Mouse (Mus musculus) cerebellum, postnatal 14 days (tissue): ENCODE measurements around the gene Dgcr2.
A peak's percentile ranks its signal among the peaks of the same experiment; 100 is the strongest.

Source experiments
- DNase-seq, 2 experiments: peaks; one replicate each; pipeline ENCODE4 v3.0.0; 2021; ENCODE audit warnings: mixed read lengths in 2 of 2

The Dgcr2 gene

DNA sequence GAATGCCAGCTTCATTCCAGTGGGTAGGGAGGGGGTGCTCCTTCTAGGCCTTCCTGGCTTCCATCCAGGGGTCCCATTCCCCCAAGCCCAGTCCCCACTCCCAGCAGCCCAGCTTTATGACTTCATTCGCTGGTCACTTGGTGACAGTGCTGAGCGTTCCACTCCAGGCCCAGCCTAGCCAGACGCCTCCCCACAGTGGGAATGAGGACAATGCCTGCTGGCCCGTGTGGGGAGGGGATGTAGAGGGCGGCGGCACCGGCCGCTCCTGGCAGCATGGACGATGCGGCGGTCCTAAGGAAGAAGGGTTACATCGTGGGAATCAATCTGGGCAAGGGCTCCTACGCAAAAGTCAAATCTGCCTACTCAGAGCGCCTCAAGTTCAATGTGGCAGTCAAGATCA, at the start of gene Dgcr2, which contains the start of gene Tssk2:
Gene Dgcr2, minus strand, starts transcription at position 101 of the 400 bp plus-strand sequence.
Gene Tssk2, plus strand, starts transcription at position 176 of the 400 bp plus-strand sequence.
- DNase-seq, result no peak

DNA sequence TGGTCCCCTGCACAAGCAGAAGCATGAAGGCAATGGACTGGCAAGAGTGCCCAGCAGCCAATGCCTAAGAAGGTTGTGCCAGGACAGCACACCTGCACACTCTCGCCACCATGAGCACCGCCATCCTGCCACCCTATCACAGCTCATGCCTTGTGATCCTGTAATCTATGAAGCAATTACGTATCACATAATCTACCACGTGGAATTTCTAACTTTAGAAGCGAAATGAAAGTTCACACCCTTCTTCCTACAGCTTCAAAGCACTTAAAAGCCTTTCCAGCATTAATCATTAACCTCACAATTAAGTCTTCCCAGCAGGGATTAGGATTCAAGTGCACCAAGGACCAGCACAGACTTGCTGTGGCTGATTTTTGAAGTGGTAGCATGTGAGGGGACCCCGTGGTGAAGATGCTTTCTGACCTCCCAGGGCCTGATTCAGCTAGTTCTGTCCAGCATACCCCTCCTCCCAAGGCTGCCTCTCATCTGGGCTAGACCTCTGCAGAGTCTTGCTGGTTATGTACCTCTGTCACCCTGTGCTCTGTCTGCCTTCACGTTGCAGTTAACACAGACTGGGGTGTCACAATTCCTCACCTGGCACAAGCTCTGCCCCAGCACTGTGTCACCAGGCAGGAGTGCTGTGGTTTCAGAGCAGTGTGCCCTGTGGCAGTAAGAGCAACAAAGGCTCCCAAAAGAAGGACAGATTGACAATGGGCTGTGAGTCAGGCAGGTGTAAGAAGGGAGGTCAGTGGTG, 46.9 kb upstream of the Dgcr2 start:
- DNase-seq, result no peak

DNA sequence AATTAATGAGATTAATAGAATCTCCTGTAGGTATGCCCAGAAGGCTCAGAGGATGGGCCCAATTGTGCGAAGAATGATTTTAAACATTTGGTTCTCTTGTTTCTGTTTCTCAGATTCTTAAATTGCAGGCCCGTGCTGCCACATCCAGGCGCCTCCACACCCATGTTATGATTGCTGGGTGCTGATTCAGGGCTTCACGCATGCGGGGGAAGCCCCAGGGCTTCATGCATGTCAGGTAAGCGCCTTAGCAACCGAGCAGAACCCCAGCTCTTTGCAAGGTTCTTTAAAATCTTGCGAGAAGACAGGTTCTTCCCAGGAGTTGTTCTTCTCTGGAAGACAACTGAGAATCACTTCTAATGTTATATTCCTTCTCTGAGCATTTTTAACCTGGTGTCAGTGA, 45.1 kb upstream of the Dgcr2 start:
- DNase-seq, result no peak

DNA sequence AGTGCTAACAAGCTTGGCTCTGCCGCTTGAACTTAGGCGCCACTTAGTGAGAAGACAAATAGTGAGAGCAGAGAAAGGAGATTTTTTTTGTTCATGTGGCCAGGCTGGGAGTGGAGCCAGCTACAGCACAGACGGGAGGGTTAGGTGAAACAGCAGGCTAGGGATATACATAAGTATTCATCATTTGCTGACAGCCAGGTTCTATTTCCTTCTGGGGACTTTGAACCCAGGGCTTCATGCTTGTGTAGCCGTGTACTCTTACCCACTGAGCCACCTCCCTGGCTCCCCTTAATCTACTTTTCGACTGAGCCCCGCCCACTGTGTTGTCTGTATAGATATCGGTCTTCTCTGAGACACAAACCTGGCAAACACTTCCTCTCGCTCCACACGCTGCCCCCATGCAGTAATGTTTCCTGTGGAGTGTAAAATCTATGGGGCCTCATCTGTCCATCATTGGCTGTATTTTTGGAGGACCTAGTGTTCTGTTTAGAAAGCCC, 40.9 kb upstream of the Dgcr2 start:
- no peak for DNase-seq

DNA sequence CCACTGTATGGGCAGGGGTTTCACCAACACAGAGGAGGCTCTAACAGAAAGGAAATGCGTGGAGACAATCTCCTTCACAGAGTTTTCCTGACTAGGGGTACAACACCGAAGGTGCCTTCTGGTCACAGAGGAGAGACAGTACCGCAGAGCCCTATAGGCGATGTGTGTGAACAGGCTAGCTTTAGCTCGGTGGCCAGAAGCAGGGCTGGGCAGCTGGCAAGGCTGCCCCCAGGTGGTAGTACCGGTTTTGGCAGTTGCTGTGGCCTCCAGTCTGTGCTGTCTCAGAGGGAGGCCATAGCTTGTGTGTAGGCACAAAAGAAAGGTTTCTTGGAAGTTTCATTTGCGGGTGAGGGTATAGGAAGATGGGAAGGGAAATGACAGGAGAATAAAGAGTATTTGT, 40.5 kb upstream of the Dgcr2 start:
- DNase-seq, result peak; percentile 68 to 75

DNA sequence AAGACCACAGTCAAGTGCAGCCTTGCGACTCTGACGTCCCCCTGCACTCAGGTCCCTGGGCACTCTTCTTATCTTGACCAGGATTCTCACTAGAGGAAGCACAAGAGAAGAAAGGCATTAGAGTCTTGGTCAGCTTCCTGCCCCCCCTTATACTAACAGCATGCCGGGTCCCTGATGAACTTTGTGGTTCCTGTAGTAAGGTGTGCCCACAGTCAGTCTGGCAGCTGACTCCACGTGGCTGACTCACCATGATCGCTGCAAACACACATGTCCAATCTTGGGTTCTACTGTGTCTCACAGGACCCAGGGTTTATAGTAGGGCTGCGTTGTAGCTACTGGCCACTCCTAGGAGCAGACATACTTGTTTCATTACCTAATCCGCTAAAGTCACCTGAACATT, 39.8 kb upstream of the Dgcr2 start:
- no peak for DNase-seq

DNA sequence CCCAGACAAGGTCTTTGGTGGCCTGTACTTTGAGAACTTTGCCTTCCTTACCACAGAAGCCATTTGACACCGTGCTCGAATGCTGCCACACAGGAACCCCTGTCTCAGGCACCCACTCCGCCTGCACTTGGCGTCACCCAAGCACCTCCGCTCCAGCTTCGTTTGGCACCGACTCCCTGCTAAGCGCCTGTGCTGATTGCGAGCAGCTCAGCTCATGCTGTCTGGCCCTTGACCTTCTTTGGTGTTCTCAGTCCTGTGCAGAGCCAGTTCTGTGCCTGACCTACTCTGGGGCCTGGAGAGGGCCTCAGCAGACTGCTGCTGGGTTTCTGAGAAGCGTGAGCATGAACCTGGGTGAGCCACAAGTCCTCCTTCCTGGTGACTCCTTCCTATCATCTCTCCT, 38.4 kb upstream of the Dgcr2 start:
- DNase-seq, result no peak

DNA sequence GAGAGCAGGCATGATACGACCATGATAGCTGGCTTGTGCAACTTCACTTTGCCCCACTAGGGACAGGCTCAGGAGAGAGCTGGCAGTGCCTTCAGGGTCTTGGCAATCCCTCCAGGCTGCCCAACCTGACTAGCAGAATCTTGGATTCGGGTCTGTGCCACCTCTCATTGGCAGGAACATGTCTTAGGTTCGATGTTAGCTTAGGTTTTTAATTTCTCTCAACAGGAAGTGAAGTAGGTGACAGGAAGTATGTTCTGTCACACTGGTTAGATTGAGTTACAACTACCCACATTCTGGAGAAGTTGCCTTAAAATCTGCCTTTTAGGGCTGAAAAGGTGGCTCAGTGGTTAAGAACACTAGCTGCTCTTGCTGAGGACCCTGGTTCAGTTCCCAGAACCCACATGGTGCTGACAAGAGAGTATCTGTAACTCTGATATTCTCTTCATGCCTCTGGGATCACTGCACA, 36.1 kb upstream of the Dgcr2 start:
- no peak for DNase-seq

DNA sequence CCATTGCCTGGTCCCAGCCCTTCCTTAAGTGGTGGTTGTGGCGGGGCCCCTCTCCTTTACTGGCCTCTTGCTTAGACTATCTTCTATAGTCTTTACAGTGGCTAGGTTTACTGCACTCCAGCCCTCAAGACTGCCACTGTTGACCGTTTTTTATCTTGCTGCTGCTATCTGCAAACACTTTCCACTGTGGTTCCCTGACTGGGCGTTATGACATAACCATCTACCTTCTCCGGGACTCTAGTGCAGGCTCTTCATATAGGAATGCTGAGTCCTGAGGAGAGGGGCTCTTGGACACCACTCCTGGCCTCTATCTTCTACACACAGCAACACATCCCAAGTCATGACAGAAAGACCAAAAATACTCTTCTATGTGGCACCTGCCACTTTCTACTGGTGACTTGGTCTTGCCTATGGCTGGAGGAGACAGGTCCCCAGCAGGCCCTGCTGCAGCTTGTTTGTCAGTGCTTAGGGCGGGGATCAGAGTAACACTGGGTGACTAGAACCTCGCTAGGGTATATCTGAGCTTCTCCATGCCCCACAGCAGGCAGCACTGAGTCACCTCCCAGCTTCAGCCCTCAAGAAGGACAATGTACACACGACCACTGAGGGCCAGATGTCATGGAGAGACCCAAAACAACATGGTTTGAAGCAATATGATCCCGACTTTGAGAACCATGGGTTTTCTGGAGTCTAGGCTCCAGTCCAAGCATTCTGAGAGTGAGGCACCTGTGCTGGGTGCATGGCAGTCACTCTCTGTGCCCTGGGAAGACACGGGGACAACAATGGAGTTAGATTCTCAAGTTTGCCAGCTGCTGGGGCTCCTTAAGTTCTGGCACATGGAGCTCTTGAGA, 35.5 kb upstream of the Dgcr2 start:
- no peak for DNase-seq

DNA sequence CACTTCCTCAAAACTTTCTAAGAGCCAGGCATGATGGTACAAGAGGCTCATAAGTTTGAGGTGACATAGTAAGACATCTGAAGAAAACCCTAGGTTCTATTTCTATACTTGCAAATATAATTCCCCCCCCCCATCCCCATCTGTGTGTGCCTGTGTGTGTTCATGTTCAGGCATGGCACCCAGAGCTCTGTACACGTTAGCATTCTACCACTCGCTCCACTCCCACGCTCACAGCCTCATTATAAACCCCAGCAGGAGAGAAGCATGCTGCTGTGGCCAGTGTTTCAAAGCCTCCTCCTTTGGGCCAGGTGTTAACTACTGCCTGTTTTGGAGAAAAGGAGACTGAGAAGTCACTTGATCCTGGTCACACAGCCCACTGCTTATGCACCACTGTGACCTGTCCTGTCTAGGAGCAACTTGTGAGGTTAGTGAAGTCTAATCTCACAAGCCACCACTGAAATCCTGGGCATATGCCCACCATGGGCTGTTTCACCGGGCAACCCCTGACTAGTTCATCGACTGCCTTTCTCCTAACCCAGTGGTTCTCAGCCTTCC, 33.6 kb upstream of the Dgcr2 start:
- no peak for DNase-seq

DNA sequence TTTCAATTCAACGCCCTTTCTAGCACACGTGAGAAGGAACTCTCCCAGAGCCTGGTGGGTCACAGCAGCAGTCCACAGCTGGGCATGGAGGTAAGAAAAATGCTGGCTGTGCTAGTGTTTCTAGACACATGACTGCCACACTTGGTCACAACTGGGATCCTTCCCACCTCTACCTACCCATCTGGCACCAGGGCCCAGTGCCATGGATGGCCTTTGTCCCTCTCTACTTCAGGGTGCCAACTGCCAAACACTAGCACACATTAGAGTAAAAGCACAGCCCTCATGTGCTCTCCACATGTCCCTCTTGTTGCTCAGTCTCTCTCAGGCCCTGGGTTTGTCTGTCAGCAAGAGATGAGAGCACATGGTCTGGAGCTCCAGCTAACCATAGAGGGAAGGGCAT, 31.3 kb upstream of the Dgcr2 start:
- peak; percentile 38 to 40 for DNase-seq

DNA sequence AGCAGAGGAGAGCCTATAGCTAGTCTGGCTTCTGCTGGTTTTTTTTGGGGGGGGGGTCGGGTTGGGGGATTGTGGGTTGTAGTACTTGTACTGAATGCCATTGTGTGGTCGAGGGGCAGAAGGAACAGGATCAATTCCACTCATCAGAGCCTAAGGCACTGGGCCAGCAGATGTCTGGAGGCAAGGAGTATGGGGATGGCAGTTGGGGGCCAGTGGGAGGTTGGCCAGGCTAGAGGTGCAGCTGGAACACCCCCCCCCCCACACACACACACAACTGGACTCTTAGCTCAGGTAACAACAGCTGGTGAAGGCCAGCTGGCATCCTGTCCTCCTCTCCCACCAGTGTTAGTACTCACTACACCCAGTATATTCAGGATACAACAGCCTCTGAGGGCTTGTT, 30.8 kb upstream of the Dgcr2 start:
- DNase-seq, result peak in 1 of 2 experiments; percentile 48

DNA sequence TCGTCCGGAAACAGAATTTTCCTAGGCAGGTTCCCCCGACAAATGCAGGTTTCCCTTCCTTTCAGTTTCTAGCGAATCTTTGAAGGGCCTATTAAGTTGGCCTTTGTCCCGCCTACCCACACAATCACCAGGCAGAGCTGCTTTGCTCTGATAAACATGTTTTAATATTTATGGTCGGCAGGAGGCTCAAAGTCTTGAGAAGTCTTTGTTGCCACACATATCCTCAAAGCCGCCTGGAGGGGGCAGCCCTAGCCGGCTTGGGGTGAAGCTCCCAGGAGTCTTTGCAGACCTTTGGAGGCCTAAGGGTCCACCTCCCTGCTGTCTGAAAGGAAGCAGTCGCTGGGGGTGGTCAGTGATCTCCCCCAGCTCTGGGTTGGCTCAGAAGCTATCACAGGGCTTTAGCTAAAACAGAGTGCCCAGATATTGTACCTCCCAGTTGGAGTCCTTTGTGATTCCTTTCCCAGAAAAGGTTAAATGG, 30.3 kb upstream of the Dgcr2 start:
- peak; percentile 55 to 71 for DNase-seq

DNA sequence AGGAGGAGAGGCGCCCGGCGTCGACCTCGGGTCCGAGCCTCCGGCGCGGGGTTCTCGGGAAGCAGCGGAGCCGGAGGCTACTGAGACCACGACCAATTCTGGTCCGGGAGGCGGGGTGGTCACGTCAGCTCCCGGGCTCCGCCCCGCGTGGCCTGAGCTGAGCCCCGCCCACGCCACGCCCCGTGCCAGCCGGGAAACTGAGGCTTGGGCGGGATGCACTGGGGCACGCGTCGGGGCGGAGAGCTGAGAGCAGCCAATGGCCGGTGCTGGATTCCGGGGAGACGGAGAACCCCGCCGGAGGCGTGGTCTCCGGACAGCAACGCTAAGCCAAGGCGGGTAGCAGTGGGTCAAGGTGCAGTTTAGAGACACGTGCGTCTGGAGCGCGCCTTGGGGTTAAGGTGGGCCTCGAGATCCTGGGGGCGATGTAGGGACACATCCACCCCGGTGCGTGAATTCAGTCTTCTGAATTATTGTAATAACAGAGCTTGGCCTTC, 29.8 kb upstream of the Dgcr2 start, which contains the start of gene Slc25a1:
Gene Slc25a1, minus strand, starts transcription at position 133 of the 494 bp plus-strand sequence.
- peak; percentile 68 to 75 for DNase-seq

DNA sequence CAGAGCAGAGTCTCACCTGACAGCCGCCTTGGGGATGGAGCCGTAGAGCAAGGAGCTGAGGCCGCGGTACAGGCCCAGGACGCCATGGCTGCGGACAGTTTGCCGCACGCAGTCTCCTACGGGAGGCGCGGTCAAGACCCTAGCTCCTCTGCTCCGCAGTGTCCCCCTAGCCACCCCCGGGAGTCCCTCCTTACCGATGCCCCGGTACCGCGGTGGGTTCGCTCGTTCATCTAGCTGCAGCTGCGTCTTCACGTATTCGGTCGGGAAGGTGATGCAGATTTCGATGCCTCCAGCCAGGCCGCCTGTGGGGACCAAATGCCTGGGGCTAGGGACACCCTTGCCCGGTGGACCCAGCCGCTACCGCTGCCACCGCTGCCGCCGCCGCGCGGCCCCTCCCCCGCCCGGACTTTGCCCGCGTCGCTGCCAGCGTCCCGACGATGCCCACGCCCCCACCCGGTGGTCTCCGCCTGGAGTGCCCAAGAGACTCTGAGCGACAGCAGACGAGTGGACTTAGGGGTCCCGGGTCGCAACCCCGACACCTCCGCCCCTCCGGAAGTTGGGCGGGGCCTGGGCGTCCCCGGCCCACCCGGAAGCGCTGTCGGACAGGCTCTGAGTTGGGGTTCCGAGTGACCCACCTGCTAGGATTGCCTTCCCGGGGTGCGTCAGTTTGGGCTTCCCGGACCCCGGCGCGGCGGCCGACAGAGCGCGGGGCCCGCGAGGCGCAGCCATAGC, 29.2 kb upstream of the Dgcr2 start:
- peak; percentile 44 to 57 for DNase-seq

DNA sequence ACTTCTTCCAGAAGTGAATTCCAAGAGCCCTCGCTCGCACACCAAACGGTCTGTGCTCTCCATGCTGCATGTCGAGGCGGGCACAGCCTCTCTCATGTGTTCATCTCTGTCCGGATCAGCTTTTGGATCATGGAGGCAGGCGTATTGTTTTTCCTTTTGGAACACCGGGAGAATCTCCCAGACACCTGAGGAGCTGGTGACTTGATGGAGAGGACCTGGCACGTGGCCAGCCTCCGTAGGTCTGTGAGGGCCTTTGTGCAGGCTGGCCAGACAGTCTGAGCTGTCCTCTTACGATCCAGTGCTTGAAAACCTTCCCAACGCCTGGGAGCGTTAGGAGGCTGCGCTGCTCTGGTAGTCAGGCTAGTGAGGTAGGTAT, 23.8 kb upstream of the Dgcr2 start:
- peak in 1 of 2 experiments; percentile 71 for DNase-seq

DNA sequence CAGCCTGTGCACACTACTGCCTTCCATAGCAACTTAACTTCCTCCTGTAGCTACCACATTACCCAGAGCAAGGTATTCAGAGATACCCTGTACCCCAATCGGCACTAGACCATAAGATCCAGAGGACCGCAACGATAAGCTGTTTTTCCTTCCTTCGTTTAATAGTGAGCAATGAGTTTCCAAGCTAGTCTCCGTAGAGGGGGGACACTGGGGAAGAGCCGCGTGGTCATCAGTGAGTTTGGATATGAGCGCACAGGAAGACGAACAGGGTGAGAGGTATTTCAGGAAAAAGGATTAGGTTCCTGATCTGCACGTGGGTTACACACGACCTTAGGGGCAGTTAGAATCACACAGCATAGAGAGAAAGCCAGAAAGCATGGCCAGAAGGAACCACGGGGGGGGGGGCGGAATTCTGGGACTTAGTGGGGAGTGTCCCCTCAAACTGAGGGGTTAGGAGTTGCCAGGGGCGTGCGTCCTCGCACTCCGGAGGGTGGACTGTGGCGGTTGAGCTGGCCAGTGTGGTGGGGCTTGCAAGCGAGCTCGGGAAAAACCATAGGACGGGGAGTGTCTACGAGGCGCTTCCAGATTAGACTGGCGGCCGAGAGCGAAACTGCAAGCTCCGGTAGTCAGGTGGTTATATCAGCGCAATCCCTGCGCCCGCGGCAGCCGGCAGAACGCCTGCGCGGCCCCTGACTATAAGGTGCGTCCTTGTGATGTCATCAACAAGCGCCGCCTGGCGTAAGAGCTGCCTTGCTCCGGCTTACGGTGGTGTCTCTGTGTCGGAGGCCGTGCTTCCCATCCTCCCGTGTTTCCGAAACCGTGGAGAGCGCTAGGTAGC, 23.2 kb upstream of the Dgcr2 start:
- peak; percentile 98 for DNase-seq

DNA sequence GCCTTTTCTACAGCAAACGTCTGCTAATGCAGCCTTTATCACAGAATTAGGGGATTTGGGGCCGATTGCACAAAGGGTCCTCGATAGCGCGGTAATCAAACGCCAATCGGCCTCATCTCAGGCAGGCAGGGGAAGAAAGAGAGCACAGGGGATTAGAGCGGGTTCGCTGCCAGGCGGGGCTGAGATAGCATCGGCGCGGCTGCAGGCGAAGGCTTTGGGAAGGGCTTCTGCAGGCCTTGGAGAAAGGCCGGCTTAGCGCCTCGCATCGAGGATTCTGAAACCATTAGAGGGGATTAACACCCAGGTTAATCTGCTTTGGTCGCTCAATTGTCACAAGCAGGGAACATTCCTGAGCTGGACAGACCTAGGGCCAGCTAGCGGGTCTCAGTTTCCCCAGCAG, 22.2 kb upstream of the Dgcr2 start:
- DNase-seq, result no peak

DNA sequence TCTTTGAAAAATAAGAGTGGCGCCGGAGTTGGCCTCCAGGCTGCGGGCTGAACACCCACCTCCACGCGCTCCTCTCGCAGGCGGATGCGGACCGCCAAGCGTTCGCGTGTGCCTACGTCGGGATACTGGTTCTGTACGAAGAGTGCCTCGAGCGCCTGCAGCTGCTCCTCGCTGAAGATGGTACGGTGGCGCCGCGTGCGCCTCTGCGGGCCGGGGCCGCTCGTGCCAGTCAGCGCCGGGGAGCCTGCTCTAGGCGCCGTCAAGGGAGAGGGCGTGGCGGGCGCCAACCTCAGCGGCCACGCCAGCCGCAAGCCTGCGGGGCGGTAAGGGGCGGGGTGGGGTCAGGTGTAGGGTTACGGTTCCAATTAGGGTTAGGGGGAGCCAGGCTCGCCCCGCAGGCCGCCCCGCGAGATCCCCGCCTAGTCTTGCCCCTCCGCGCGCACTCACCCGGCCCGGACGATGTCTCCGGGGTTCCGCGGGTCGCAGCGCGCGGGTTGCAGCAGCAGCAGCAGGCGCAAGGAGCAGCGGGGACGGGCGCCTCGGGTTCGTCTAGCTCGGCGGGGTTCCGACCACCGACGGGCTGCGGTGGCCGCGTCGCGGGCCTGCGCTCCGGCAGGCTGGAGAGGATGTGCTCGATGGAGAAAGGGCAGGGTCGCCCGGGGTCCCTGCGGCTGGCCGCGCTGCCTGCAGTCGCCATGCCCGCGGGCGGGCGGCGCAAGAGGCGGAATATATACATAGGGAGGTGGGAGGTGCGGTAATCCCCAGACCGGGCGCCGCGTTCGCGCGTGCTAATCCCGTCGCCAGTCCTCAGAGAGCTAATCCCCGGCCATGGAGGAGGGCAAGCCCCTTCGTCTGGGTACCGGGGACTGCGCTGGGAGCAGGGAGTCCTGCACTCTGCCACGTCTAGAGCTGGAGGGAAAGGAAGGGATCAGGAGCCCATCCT, 16.2 kb upstream of the Dgcr2 start, which contains the start of gene Gsc2:
Gene Gsc2, minus strand, starts transcription at position 753 of the 943 bp plus-strand sequence.
- DNase-seq, result no peak

DNA sequence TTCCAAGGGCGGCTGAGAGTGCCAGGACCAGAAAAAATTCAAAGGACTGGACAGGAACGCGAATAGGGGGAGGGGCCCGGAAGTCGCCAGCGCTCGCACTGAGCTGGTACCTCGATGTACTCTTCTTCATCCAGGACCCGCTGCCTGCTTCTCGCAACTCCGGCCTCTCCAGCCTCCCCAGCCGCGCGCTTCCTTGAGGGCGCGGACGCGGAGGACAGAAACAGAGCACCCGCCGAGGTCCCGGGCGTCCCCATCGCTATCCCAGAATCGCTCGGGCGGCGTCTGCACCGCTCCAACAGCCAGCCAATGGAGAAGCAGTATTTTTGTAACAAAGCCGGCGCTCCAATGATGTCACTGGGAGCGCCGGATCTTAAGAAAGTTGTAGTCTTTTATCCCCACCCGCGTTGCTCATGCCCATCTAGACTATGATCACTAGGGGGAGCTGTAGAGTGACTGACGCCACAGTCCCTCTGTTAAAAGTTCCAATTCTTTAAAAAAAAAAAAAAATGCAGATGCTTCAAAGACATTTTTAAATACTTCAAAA, 12.8 kb upstream of the Dgcr2 start, which contains the start of gene Ess2:
Gene Ess2, minus strand, starts transcription at position 297 of the 544 bp plus-strand sequence.
- DNase-seq, result peak; percentile 89 to 93
